Comparison of ENCODE assay signal across 9 mouse cellular contexts in genomic region chr2:27973840-27974239, GRCm38 (mm10).
DNase-seq lines count a peak whose midpoint lies in the region; ATAC-seq lines count a peak whose summit lies in the region.
"Had no signal": no experiment of that assay in that cellular context is flagged by ENCODE, and none has a peak within 500 bp of the region (broad histone marks: within the 10 kb centered on the region; RNA-seq: fewer than 3 reads in every experiment).

No protein-coding gene starts in this region.

- WGBS in hindbrain, embryonic 11.5 days, result 48% methylated on average over 3 of the region's 3 CpGs
- 44% methylated on average over 3 of the region's 3 CpGs for WGBS in hindbrain, embryonic 13.5 days

- no peak overlapping the region for H3K27ac ChIP-seq in hindbrain, embryonic 11.5 days (ENCODE audit: low read depth, low read length)
- no peak overlapping the region for H3K27ac ChIP-seq in hindbrain, embryonic 13.5 days
- H3K27ac ChIP-seq: embryonic facial prominence, embryonic 13.5 days had no signal

- H3K9ac ChIP-seq in hindbrain, embryonic 11.5 days (ENCODE audit: low read depth, low read length), result no peak overlapping the region
- H3K9ac ChIP-seq in hindbrain, embryonic 13.5 days, result no peak overlapping the region
- H3K9ac ChIP-seq: embryonic facial prominence, embryonic 13.5 days had no signal

- H3K36me3 ChIP-seq in hindbrain, embryonic 11.5 days (ENCODE audit: control insufficient read depth, insufficient read depth, low read length), result no peaks in the 10 kb centered on the region
- H3K36me3 ChIP-seq in hindbrain, embryonic 13.5 days, result no peaks in the 10 kb centered on the region

- H3K4me2 ChIP-seq in hindbrain, embryonic 11.5 days (replicated peaks; ENCODE audit: low read depth, low read length), result no peak overlapping the region
- H3K4me2 ChIP-seq in hindbrain, embryonic 13.5 days, result no peak overlapping the region
- H3K4me2 ChIP-seq: embryonic facial prominence, embryonic 13.5 days had no signal

- no peak for ATAC-seq in hindbrain, embryonic 11.5 days (ENCODE audit: low FRiP score)
- ATAC-seq in hindbrain, embryonic 13.5 days (ENCODE audit: low FRiP score), result no peak

- H3K27me3 ChIP-seq in hindbrain, embryonic 11.5 days (ENCODE audit: control insufficient read depth, insufficient read depth, low read length), result no peaks in the 10 kb centered on the region
- no peaks in the 10 kb centered on the region for H3K27me3 ChIP-seq in hindbrain, embryonic 13.5 days
- H3K27me3 ChIP-seq: embryonic facial prominence, embryonic 13.5 days had no signal

- H3K4me1 ChIP-seq in hindbrain, embryonic 11.5 days (replicated peaks; ENCODE audit: control insufficient read depth, insufficient read depth, low read length), result no peaks in the 10 kb centered on the region
- H3K4me1 ChIP-seq in hindbrain, embryonic 13.5 days (replicated peaks), result peaks cover 17% of the 10 kb centered on the region

- intact Hi-C loops in heart, postnatal 10 days (cut with DNase I), result loop anchor here (1.0 kb wide), 1 partner anchor 47 kb away; no protein-coding TSS in a partner anchor
- intact Hi-C loops in left cerebral cortex, postnatal 4 days (cut with DNase I), result no loop called here

- DNase-seq in hindbrain, embryonic 11.5 days (ENCODE audit: low spot score), result peak; percentile 80
- peak; percentile 7 for DNase-seq in WW6 (ENCODE audit: low read depth, low spot score)
- peak; percentile 78 for DNase-seq in embryo, embryonic 10 days (ENCODE audit: low spot score)
- peak; percentile 56 to 77 for DNase-seq in heart, postnatal 10 days
- peak; percentile 79 for DNase-seq in left cerebral cortex, postnatal 4 days
- DNase-seq in ovary, postnatal 14 days (ENCODE audit: low spot score), result peak; percentile 55
- peak; percentile 24 for DNase-seq in urinary bladder, postnatal 10 days (ENCODE audit: low spot score)

- H3K4me3 ChIP-seq in hindbrain, embryonic 11.5 days (ENCODE audit: low read depth, low read length), result no peak overlapping the region
- H3K4me3 ChIP-seq in hindbrain, embryonic 13.5 days, result no peak overlapping the region
- H3K4me3 ChIP-seq: embryonic facial prominence, embryonic 13.5 days had no signal

- H3K9me3 ChIP-seq in hindbrain, embryonic 11.5 days (ENCODE audit: control insufficient read depth, low read length), result no peaks in the 10 kb centered on the region
- H3K9me3 ChIP-seq in hindbrain, embryonic 13.5 days, result no peaks in the 10 kb centered on the region
- H3K9me3 ChIP-seq: embryonic facial prominence, embryonic 13.5 days had no signal

Comparison
In these comparisons a context has a peak if more than half of its experiments do, and no peak if none do; other contexts are left out.
1. DNase-seq: peak in every context shown above with its lines; median percentile 80 in hindbrain, embryonic 11.5 days; 79 in left cerebral cortex, postnatal 4 days; 78 in embryo, embryonic 10 days; 66 in heart, postnatal 10 days; 55 in ovary, postnatal 14 days; 24 in urinary bladder, postnatal 10 days; 7 in WW6.